Mouse (Mus musculus): Measurements from ENCODE around the gene Hjurp.

The Hjurp gene

GRCm38 (mm10) chr1:88279111-88280005 is 1.9 kb upstream of the Hjurp start:
- no peak for DNase-seq

DNA sequence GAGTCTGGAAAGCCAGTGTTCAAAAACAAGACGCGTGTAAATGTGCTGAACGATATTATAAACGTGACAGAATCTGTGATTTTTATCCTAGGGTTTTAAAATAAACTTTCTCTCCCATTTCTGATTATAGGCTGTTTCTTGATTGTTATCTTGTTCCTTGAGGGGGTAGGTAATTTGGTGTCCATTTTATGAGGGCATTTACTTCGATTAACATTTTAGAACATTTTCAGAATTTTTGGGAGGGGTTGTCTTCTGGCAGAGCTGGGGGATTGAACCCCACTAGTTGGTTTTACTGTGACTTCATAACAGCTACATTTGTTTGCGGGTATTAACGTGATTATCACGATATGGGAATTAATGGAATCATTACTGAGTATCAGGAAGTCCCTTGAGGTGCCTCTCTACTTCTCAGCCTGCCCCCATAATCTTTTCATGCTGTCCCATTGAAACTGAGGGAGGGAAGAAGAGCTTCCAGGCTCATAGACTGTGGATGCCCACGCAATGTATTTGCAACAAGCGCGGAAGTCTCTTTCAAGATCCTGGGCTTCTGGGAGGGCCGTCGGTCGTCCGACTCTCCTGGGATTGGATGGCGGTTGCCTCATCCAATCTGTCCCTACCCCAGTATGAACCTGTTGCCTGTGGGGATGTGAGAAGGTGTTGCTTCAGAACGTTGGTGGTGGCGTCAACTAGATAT is 532 bp upstream of the Hjurp start:
- peak; percentile 30 to 40 for DNase-seq

GRCm38 (mm10) chr1:88276524-88277097 is 822 bp downstream of the Hjurp start:
- no peak for DNase-seq

DNA sequence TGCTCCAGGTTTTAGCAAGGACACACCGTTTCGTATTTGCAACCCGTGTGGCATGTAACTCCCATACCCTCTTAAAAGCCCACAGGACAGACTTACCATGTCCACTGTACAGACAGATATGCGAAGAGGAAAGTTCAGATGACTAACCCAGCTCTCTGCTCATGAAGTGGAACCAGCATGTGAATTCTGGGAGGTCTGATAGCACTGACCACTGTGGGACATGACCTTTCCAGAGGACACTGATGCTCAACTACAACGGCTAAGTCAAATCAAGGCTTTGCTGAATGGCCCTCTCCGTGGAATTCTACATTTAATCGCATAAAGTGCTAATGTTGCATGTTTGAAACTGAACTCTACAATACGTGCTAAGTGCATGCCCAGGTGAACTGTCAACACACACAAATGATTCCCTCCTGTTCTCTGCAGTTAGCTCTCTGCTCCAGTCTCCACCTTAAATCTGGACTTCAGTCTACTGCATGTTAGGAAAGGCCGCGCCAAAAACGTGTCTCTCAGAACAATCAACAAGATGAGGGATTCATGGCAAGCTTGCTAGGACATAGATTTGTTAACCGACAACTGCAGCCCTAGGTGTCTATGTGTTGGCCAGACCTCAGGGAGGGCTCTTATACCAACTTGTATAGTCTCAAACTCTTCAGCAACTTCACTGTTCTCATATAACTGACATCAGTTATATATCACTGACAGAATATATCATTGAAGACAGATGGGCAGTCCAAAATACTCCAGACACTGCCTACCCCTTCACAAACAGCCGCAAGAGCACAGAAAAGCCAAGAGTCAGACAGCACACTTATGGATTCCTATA is 1.5 kb downstream of the Hjurp start:
- peak; percentile 8 to 12 for DNase-seq

DNA sequence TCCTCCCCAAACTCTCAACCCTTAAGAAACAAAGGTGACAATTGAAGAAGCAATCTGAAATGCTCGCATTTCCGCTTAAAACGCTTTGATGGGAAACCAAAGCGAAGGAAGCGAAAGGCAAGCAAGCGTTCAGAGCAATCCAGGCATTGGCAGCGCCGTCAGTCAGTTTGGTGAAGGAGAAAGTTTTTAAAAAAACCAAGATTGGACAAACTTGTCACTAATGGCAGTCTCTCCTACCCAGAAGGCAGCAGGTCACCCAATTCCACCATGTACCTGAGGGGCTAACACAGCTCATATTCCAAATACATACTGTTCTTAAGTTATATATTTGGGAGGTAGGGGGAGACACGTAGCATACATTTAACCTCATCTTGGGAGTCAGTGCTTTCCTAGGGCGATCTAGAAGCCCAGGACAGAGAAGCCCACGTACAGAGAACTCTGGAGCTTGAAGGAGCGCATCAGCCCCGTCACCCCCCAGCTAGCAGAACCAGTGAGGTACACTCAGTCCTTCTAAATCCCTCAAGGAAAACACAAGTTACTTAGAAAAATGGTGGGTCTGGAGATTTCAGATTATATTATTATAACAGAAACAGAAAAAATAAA is 2.3 kb downstream of the Hjurp start:
- DNase-seq: no peak

DNA sequence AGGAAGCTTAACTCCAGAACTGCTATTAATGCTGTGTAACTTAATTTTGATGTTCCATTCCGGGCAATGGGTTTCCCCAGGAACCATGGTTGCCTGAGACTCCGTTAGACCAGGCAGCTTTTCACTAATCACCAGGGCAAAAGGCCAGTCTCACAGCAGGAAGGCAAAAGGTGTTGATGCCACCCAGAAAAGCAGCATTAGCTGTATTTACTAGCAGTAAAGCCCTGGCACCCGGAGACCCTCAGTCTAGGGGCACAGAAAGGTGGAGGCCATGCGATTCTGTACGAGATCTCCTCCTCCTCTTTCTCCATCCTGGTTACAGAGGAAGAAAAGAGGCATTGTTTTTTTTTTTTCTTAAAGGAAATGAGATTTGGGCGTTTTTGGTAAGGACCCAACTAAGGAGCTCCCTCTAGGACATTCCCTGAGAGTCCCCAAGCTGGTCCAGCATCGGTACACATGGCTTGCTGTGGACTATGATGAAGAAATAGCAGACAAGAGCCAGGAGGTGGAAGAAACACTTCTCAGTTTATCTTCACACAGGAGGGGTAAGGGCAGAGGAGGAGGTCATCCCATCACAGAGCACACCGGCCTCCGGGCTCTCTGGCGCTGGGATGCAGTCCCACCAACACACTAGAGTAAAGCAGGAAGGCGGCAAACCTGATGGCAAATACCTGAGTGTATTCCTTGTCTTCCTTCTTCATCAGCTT is 2.9 kb downstream of the Hjurp start:
- peak in 1 of 2 experiments; percentile 7 for DNase-seq

GRCm38 (mm10) chr1:88273832-88274231 is 3.6 kb downstream of the Hjurp start:
- peak in 1 of 2 experiments; percentile 5 for DNase-seq

DNA sequence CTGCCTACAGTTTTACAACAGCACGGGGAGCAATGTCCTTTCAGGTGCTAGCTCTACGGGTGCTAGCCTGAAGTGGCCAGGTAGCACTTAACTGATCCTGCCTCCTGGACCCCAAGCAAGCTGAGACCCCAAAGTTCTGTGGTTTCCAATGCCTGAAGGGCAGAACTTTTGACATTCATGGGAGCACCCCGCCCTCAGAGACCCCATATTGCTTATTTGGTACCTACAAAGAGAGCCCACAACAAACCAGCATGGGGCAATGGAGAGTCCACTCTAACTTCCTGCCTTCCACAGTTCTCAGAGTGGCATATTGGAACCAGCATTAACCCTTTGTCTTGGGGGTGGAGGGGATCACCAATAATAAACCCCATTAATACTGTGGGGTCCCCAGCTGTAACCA is 4.1 kb downstream of the Hjurp start:
- no peak for DNase-seq

DNA sequence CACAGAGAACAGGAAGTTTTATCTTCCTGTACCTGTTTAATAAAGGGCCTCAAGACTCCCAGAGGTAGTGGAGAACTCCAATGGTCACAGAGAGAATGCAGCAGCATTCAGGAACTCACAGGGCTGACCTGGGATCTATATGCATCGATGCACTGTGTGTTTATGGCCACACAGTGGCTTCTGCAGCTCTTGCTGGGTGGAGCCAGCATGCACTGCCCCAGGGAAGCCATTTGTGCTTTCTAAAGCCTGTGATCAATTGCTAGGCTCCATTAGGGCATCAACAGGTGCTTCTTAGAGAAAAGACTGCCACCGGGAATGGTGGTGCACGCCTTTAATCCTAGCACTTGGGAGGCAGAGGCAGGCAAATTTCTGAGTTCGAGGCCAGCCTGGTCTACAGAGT is 4.6 kb downstream of the Hjurp start:
- DNase-seq: no peak

DNA sequence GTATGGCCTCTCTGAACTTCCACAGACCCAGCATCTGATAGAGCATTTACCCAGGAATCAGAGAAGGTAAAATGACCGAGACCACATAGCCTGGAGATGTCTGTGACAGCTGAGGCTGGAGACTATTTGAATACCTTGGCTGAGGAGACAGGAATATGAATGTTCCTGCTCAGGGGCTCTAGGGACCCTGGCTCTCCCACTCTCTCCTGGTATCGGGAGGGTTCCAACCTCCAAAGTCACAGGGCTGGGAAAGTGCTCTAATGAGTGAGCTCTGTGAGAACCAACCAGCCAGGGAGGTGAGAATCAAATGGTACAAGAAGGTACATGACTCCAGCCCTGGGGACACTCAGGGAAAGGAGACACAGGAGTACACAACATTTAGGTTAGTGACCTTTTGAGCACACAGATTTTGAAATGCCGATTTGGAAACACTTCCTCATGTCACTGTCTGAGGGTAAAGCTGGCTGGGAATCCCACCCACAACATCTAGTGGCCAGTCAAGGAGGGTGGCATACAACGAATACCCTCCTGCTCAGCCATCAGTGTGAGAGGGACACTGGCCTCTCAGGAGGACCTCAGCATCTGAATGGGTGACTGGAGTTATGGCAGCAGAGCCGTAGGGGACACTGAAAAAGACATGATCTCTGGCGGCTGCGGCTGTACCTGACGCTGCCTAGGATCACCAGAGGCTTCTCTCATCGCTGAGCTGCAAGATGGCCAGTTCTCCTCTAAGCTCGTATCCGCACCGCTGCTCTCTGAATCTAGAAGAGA is 7.7 kb downstream of the Hjurp start:
- peak; percentile 5 to 7 for DNase-seq

GRCm38 (mm10) chr1:88268070-88268469 is 9.4 kb downstream of the Hjurp start:
- peak in 1 of 2 experiments; percentile 10 for DNase-seq

DNA sequence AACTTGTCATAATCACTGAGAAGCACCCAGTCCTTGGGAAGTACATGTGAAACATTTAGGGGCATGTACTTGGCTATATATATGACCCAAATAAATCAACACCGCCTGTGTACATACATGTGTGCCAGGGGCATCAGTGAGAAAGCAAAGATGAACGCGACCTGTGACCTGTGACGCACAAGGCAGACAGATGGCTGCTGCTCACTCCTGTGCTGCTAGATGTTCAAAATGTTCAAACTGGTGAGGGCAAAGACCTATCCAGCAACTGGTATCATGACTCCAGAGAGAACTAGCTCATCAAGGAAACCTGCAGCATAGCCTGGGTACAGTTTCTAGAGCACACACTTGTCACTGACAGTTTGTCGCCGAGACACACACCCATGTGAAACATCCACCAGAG is 9.9 kb downstream of the Hjurp start:
- DNase-seq: no peak

- peak in 1 of 2 experiments; percentile 17 for DNase-seq
These were observed 11.3 kb downstream of the Hjurp start for GRCm38 (mm10) chr1:88266123-88266522.

- no peak for DNase-seq
These were observed 12.6 kb downstream of the Hjurp start for GRCm38 (mm10) chr1:88264869-88265240.

DNA sequence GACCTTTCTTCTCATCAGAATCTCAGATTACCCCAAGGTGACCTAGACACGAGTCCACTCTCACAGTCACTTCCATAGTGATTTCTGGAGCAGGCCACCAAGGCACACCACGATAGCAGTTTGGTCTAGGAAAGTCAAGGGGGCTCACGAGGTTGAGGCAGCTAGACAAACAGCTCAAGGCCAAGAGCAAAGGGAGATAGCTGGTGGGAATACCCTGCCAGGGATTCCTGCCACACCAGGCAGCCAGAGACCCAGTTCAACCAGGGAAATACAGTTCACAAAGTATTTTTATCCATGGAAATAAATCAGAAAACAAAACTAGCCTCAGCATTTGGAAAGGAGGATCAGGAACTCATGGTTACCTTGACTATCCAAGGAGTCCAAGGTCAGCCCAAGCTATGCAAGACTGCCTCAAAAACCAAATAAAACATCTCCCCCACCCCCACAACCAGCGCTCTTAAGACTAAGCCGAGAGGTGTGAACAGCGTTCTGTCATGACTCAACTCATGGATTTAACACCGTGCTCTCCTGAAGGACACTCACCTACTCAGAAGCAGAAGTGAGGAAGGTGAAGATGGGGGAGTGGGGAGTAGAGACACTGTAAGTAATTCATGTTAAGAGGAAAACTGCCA is 13.1 kb downstream of the Hjurp start:
- DNase-seq: no peak

- no peak for DNase-seq
These were observed 13.7 kb downstream of the Hjurp start for GRCm38 (mm10) chr1:88263778-88264177.

GRCm38 (mm10) chr1:88262961-88263360 is 14.5 kb downstream of the Hjurp start:
- no peak for DNase-seq

GRCm38 (mm10) chr1:88262255-88262654 is 15.2 kb downstream of the Hjurp start:
- DNase-seq: no peak

DNA sequence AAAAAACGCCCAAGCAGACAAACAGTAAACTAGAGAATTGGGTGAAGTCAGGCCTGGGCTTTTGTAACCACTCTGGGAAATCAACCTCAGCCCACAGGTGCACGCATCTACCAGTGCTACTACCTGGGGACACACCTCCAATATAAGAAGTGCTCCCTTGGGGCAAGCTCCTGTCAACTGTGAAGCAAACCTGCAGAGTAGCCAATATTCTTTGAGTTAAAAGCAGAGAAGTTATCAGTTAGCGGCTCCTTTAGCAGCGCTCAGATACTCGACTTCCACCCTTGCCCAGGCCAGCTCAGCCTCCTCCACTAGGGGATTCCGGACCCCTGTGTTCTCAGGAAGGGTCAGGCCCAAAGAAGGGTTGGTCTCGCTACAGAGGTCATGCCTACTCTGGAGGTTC is 15.7 kb downstream of the Hjurp start:
- no peak for DNase-seq

DNA sequence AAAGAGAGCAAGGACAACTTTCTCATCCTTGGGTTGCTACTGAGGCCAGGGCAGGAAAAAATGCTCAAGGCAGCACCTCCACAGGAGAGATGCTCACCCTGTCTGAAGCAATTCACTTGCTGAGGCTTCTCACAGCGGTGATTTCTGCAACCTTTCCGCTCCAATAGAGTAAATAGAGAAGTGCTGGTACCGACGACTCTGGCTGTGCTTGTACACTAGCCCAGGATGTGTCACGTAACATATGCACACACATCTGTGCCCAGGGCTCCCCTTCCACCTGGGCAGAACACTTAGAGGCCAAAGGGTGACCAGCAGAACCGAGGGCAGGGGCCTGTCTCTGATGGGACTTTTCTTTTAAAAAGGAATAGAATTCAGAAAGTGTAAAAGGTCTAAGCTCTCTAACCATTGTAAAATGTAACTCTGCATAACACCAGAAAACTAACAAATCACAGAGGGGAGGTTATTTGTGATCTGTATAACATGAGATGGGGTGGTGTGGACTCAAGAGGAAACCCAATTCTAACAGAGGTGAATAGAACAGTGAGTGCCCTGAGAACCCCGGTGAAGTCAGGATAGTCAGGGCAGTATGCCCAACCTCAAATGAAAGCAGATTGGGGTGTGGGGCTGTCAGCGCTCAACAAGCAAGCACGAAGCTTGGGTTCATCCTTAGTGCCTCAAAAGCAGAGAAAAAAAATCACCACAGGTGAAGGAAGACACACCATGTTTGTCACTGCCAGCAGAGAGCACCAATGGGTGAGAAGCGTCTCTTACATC is 16.6 kb downstream of the Hjurp start:
- DNase-seq: no peak
